Mouse (Mus musculus): ENCODE data around the gene Etfrf1.

Etfrf1 gene

GRCm38 (mm10) chr6:145210816-145211338, at the start of gene Etfrf1, which contains the start of gene Casc1:
Gene Etfrf1 (plus strand): TSS chr6:145211134.
Gene Casc1 (minus strand): TSS chr6:145211005.
- DNase-seq (ENCODE audit: low spot score): peak; percentile 95

- no peak for DNase-seq (ENCODE audit: low spot score)
Measured at GRCm38 (mm10) chr6:145171892-145172606, 38.9 kb upstream of the Etfrf1 start.

- DNase-seq (ENCODE audit: low spot score): no peak
Measured at GRCm38 (mm10) chr6:145173781-145174191, 37.1 kb upstream of the Etfrf1 start.

GRCm38 (mm10) chr6:145175571-145175981, 35.4 kb upstream of the Etfrf1 start:
- no peak for DNase-seq (ENCODE audit: low spot score)

- DNase-seq (ENCODE audit: low spot score): no peak
Measured at GRCm38 (mm10) chr6:145176474-145176873, 34.5 kb upstream of the Etfrf1 start.

GRCm38 (mm10) chr6:145179665-145180064, 31.3 kb upstream of the Etfrf1 start:
- no peak for DNase-seq (ENCODE audit: low spot score)

- DNase-seq (ENCODE audit: low spot score): no peak
Measured at GRCm38 (mm10) chr6:145182044-145182443, 28.9 kb upstream of the Etfrf1 start.

GRCm38 (mm10) chr6:145186096-145186495, 24.8 kb upstream of the Etfrf1 start:
- no peak for DNase-seq (ENCODE audit: low spot score)

GRCm38 (mm10) chr6:145187093-145188088, 23.5 kb upstream of the Etfrf1 start:
- no peak for DNase-seq (ENCODE audit: low spot score)

GRCm38 (mm10) chr6:145193038-145193437, 17.9 kb upstream of the Etfrf1 start:
- no peak for DNase-seq (ENCODE audit: low spot score)

GRCm38 (mm10) chr6:145193446-145193845, 17.5 kb upstream of the Etfrf1 start:
- no peak for DNase-seq (ENCODE audit: low spot score)

- DNase-seq (ENCODE audit: low spot score): no peak
Measured at GRCm38 (mm10) chr6:145197949-145198686, 12.8 kb upstream of the Etfrf1 start.

- DNase-seq (ENCODE audit: low spot score): no peak
Measured at GRCm38 (mm10) chr6:145202432-145203125, 8.4 kb upstream of the Etfrf1 start.

GRCm38 (mm10) chr6:145204440-145204839, 6.5 kb upstream of the Etfrf1 start:
- no peak for DNase-seq (ENCODE audit: low spot score)

GRCm38 (mm10) chr6:145205142-145205541, 5.8 kb upstream of the Etfrf1 start:
- no peak for DNase-seq (ENCODE audit: low spot score)

- DNase-seq (ENCODE audit: low spot score): no peak
Measured at GRCm38 (mm10) chr6:145210056-145210680, 766 bp upstream of the Etfrf1 start.

GRCm38 (mm10) chr6:145211376-145212305, 707 bp downstream of the Etfrf1 start:
- DNase-seq (ENCODE audit: low spot score): no peak

GRCm38 (mm10) chr6:145213916-145214315, 3.0 kb downstream of the Etfrf1 start:
- DNase-seq (ENCODE audit: low spot score): no peak

- no peak for DNase-seq (ENCODE audit: low spot score)
Measured at GRCm38 (mm10) chr6:145215826-145216225, 4.9 kb downstream of the Etfrf1 start.

- DNase-seq (ENCODE audit: low spot score): no peak
Measured at GRCm38 (mm10) chr6:145224246-145224645, 13.3 kb downstream of the Etfrf1 start.
